Mouse (Mus musculus) cerebellum, postnatal 36 days (tissue): ENCODE results near the gene Asb6.

Experiments
- DNase-seq, 2 experiments: peaks; one replicate each; pipeline ENCODE4 v3.0.0; 2021 to 2022; ENCODE audit warnings: mixed read lengths in 2 of 2

Asb6 gene

GRCm38 (mm10) chr2:30833644-30834043 is 3.5 kb upstream of the Asb6 start:
- no peak for DNase-seq

- no peak for DNase-seq
Measured at GRCm38 (mm10) chr2:30829315-30829714, 818 bp downstream of the Asb6 start.

GRCm38 (mm10) chr2:30827749-30828475 is 2.2 kb downstream of the Asb6 start:
- DNase-seq = peak; percentile 96 to 97

GRCm38 (mm10) chr2:30826825-30827748 is 3.0 kb downstream of the Asb6 start:
- peak in 1 of 2 experiments; percentile 26 for DNase-seq

- DNase-seq = peak; percentile 17 to 18
Measured at GRCm38 (mm10) chr2:30823385-30824153, 6.6 kb downstream of the Asb6 start.

GRCm38 (mm10) chr2:30822460-30822859 is 7.7 kb downstream of the Asb6 start:
- no peak for DNase-seq

GRCm38 (mm10) chr2:30821073-30821472 is 9.1 kb downstream of the Asb6 start:
- DNase-seq = no peak

- DNase-seq = no peak
Measured at GRCm38 (mm10) chr2:30819873-30820272, 10.3 kb downstream of the Asb6 start.

GRCm38 (mm10) chr2:30816383-30816782 is 13.8 kb downstream of the Asb6 start:
- no peak for DNase-seq

GRCm38 (mm10) chr2:30810573-30810972 is 19.6 kb downstream of the Asb6 start:
- DNase-seq = no peak

- no peak for DNase-seq
Measured at GRCm38 (mm10) chr2:30809503-30809902, 20.6 kb downstream of the Asb6 start.

- DNase-seq = no peak
Measured at GRCm38 (mm10) chr2:30808296-30808655, 21.9 kb downstream of the Asb6 start.

GRCm38 (mm10) chr2:30807648-30808295 is 22.4 kb downstream of the Asb6 start, which contains the start of gene Ntmt1:
Ntmt1 (plus strand) TSS chr2:30807826.
- DNase-seq = peak; percentile 89 to 94

GRCm38 (mm10) chr2:30807147-30807647 is 22.9 kb downstream of the Asb6 start:
- no peak for DNase-seq

- DNase-seq = no peak
Measured at GRCm38 (mm10) chr2:30805983-30806382, 24.1 kb downstream of the Asb6 start.

- no peak for DNase-seq
Measured at GRCm38 (mm10) chr2:30803604-30804003, 26.5 kb downstream of the Asb6 start, which contains the start of gene 1700001O22Rik. 1700001O22Rik (minus strand) TSS chr2:30803661.

- peak in 1 of 2 experiments; percentile 29 for DNase-seq
Measured at GRCm38 (mm10) chr2:30801067-30801852, 28.9 kb downstream of the Asb6 start.

- no peak for DNase-seq
Measured at GRCm38 (mm10) chr2:30800671-30801066, 29.5 kb downstream of the Asb6 start.

GRCm38 (mm10) chr2:30799456-30799855 is 30.7 kb downstream of the Asb6 start:
- no peak for DNase-seq

- DNase-seq = peak; percentile 35 to 50
Measured at GRCm38 (mm10) chr2:30796382-30796781, 33.8 kb downstream of the Asb6 start.

- peak in 1 of 2 experiments; percentile 21 for DNase-seq
Measured at GRCm38 (mm10) chr2:30795889-30796275, 34.3 kb downstream of the Asb6 start.
